Mouse (Mus musculus) cerebellum, adult 2 months (tissue): ENCODE measurements around the gene Bend5.

Experiments
- CTCF ChIP-seq: fragments of 200-500 bp; IDR thresholded peaks from 2 replicates; pipeline ENCODE4 v1.5.1; 2011; ENCODE audit warnings: low read depth, mild to moderate bottlenecking, control low read depth, low read length, moderate library complexity, borderline replicate concordance; ENCODE audit not compliant: insufficient read depth
- POLR2A ChIP-seq: fragments of 200-500 bp; IDR thresholded peaks from 2 replicates; pipeline ENCODE4 v1.6.1; 2011; ENCODE audit warnings: low read length, control low read depth, borderline replicate concordance; ENCODE audit not compliant: insufficient read depth

- TF ChIP-seq CTCF = no peak
- TF ChIP-seq POLR2A = no peak
These were observed 55.0 kb downstream of the Bend5 start for GRCm38 (mm10) chr4:111469847-111470246.
